Mouse (Mus musculus) T-cell, adult 2 months (primary cell): Measurements from ENCODE around the gene Gm13030.
"Not testable (repeated sequence)": the region's sequence is repeated elsewhere in the genome, so short reads cannot be mapped to it uniquely, and the experiment has no call there.

ENCODE experiments used
- DNase-seq: peaks from one replicate; pipeline ENCODE4 v3.0.0; 2022; ENCODE audit warnings: low spot score

Gene Gm13030

GRCm38 (mm10) chr4:138873864-138874263 lies at the start of gene Gm13030:
Gm13030 (minus strand) TSS chr4:138873964.
- no peak for DNase-seq

GRCm38 (mm10) chr4:138922131-138922459 lies 48.3 kb upstream of the Gm13030 start:
- DNase-seq = peak; percentile 90

- DNase-seq = no peak
These were observed 47.7 kb upstream of the Gm13030 start for GRCm38 (mm10) chr4:138921254-138922130.

GRCm38 (mm10) chr4:138917282-138917681 lies 43.5 kb upstream of the Gm13030 start:
- no peak for DNase-seq

GRCm38 (mm10) chr4:138913797-138914196 lies 40.0 kb upstream of the Gm13030 start, which contains the start of gene Otud3:
Otud3 (minus strand) TSS chr4:138913945.
- DNase-seq = peak; percentile 95

GRCm38 (mm10) chr4:138913141-138913787 lies 39.5 kb upstream of the Gm13030 start:
- no peak for DNase-seq

GRCm38 (mm10) chr4:138905624-138906337 lies 32.0 kb upstream of the Gm13030 start:
- no peak for DNase-seq

- no peak for DNase-seq
These were observed 25.6 kb upstream of the Gm13030 start for GRCm38 (mm10) chr4:138899361-138899760.

- not testable (repeated sequence) for DNase-seq
These were observed 20.0 kb upstream of the Gm13030 start for GRCm38 (mm10) chr4:138893789-138894188.

GRCm38 (mm10) chr4:138892655-138893054 lies 18.9 kb upstream of the Gm13030 start:
- no peak for DNase-seq

GRCm38 (mm10) chr4:138889635-138890034 lies 15.9 kb upstream of the Gm13030 start:
- no peak for DNase-seq

- no peak for DNase-seq
These were observed 15.4 kb upstream of the Gm13030 start for GRCm38 (mm10) chr4:138889165-138889564.

- DNase-seq = peak; percentile 67
These were observed 10.5 kb upstream of the Gm13030 start for GRCm38 (mm10) chr4:138884261-138884660.

- no peak for DNase-seq
These were observed 8.4 kb upstream of the Gm13030 start for GRCm38 (mm10) chr4:138882179-138882578.

GRCm38 (mm10) chr4:138880811-138881584 lies 7.2 kb upstream of the Gm13030 start:
- DNase-seq = no peak

- DNase-seq = no peak
These were observed 6.0 kb upstream of the Gm13030 start for GRCm38 (mm10) chr4:138879808-138880207.

- DNase-seq = no peak
These were observed 5.0 kb upstream of the Gm13030 start for GRCm38 (mm10) chr4:138878783-138879182.

- DNase-seq = no peak
These were observed 4.0 kb upstream of the Gm13030 start, which contains the start of gene Pla2g2e for GRCm38 (mm10) chr4:138877731-138878130. Pla2g2e (plus strand) TSS chr4:138877942.

GRCm38 (mm10) chr4:138875986-138876385 lies 2.2 kb upstream of the Gm13030 start:
- DNase-seq = no peak

GRCm38 (mm10) chr4:138875275-138875674 lies 1.5 kb upstream of the Gm13030 start:
- not testable (repeated sequence) for DNase-seq

GRCm38 (mm10) chr4:138868666-138869065 lies 5.1 kb downstream of the Gm13030 start:
- no peak for DNase-seq

GRCm38 (mm10) chr4:138866413-138866812 lies 7.4 kb downstream of the Gm13030 start:
- peak; percentile 59 for DNase-seq
